9 mouse cellular contexts compared by ENCODE assay signal in genomic region chr7:4776861-4777830, GRCm38 (mm10). TPM values are rescaled to one million over a fixed set of nuclear protein-coding genes. Genes with fewer than 3 reads are reported as not detected.
A peak's percentile ranks its signal among the peaks of the same experiment; 100 is the strongest.
DNase-seq lines count a peak whose midpoint lies in the region; ATAC-seq and TF ChIP-seq lines count a peak whose summit lies in the region.
"Had no signal": no experiment of that assay in that cellular context is flagged by ENCODE, and none has a peak within 500 bp of the region (broad histone marks: within the 10 kb centered on the region; RNA-seq: fewer than 3 reads in every experiment).

No protein-coding gene starts in this region.

- DNase-seq in CD4-positive, CD25-positive, alpha-beta regulatory T cell, adult 2 months (ENCODE audit: low read depth, low spot score), result peak; percentile 69
- peak; percentile 81 for DNase-seq in NIH3T3 (ENCODE audit: low read depth)
- DNase-seq in limb, embryonic 11.5 days (ENCODE audit: low spot score), result peak; percentile 87
- peak; percentile 34 for DNase-seq in thymus, adult 2 months

- ATAC-seq in forebrain, embryonic 12.5 days (ENCODE audit: low FRiP score), result peak; percentile 87
- ATAC-seq in hematopoietic stem cell, adult 5-6 weeks (replicated peaks in 1 of 2; ENCODE audit: insufficient read depth in 1 of 2, low FRiP score in 2 of 2, low TSS enrichment in 1 of 2, low read depth in 1 of 2, poor library complexity in 2 of 2, severe bottlenecking in 2 of 2), result peak; percentile 15 to 25; a peak in 1 of 4 replicates
- ATAC-seq in limb, embryonic 11.5 days (ENCODE audit: insufficient number of reproducible peaks, low FRiP score, low TSS enrichment, low read depth), result peak; percentile 78
- ATAC-seq in midbrain, embryonic 12.5 days (ENCODE audit: low FRiP score, low read depth), result peak; percentile 89
- ATAC-seq in monocyte, adult 5-6 weeks (replicated peaks; ENCODE audit: insufficient number of reproducible peaks, low FRiP score, low TSS enrichment, poor library complexity, severe bottlenecking), result no peak

- peak overlapping the region; percentile 42 for H3K9ac ChIP-seq in forebrain, embryonic 12.5 days
- no peak overlapping the region for H3K9ac ChIP-seq in limb, embryonic 11.5 days (ENCODE audit: low read length)
- peak overlapping the region; percentile 17 for H3K9ac ChIP-seq in midbrain, embryonic 12.5 days (replicated peaks)

- WGBS in forebrain, embryonic 12.5 days, result 2% methylated on average over 42 of the region's 56 CpGs
- under 1% methylated on average over 30 of the region's 56 CpGs for WGBS in limb, embryonic 11.5 days
- 2% methylated on average over 35 of the region's 56 CpGs for WGBS in midbrain, embryonic 12.5 days
- 4% methylated on average over 42 of the region's 56 CpGs for WGBS in thymus, adult 2 months

- H3K4me3 ChIP-seq in forebrain, embryonic 12.5 days (replicated peaks), result peak overlapping the region; percentile 34
- H3K4me3 ChIP-seq in limb, embryonic 11.5 days (ENCODE audit: low read depth, low read length), result peak overlapping the region; percentile 16
- H3K4me3 ChIP-seq in midbrain, embryonic 12.5 days, result peak overlapping the region; percentile 31
- H3K4me3 ChIP-seq in thymus, adult 2 months (ENCODE audit: control insufficient read depth, insufficient read depth, low read length), result peak overlapping the region; percentile 4; the same call in 1 of the 2 replicates

- H3K4me1 ChIP-seq in forebrain, embryonic 12.5 days, result peaks cover 12% of the 10 kb centered on the region
- peaks cover 13% of the 10 kb centered on the region; the same call in 1 of the 2 replicates for H3K4me1 ChIP-seq in limb, embryonic 11.5 days (ENCODE audit: control insufficient read depth, insufficient read depth, low read length)
- H3K4me1 ChIP-seq in midbrain, embryonic 12.5 days, result peaks cover 23% of the 10 kb centered on the region
- no peaks in the 10 kb centered on the region for H3K4me1 ChIP-seq in thymus, adult 2 months (replicated peaks; ENCODE audit: control insufficient read depth, insufficient read depth, low read length)

- TF ChIP-seq POLR2A in thymus, adult 2 months (IDR thresholded peaks at IDR 0.05; ENCODE audit: control insufficient read depth, extremely low read depth, insufficient read depth, low read length, poor library complexity), result no peak

- H3K27me3 ChIP-seq in forebrain, embryonic 12.5 days, result peaks cover 74% of the 10 kb centered on the region
- peaks cover 35% of the 10 kb centered on the region for H3K27me3 ChIP-seq in limb, embryonic 11.5 days (ENCODE audit: control insufficient read depth, insufficient read depth, low read length)
- H3K27me3 ChIP-seq in midbrain, embryonic 12.5 days, result peaks cover 56% of the 10 kb centered on the region
- H3K27me3 ChIP-seq in thymus, adult 2 months (ENCODE audit: control insufficient read depth, insufficient read depth, low read length), result peaks cover 4% of the 10 kb centered on the region; the same call in 1 of the 2 replicates

- no peaks in the 10 kb centered on the region for H3K36me3 ChIP-seq in forebrain, embryonic 12.5 days (replicated peaks)
- H3K36me3 ChIP-seq in limb, embryonic 11.5 days (ENCODE audit: control insufficient read depth, insufficient read depth, low read length), result no peaks in the 10 kb centered on the region
- H3K36me3 ChIP-seq in midbrain, embryonic 12.5 days, result no peaks in the 10 kb centered on the region
- no peaks in the 10 kb centered on the region for H3K36me3 ChIP-seq in thymus, adult 2 months (ENCODE audit: control insufficient read depth, insufficient read depth, low read length)

- H3K9me3 ChIP-seq in forebrain, embryonic 12.5 days, result no peaks in the 10 kb centered on the region
- no peaks in the 10 kb centered on the region; the same call in 1 of the 2 replicates for H3K9me3 ChIP-seq in limb, embryonic 11.5 days (ENCODE audit: control insufficient read depth, low read length)
- H3K9me3 ChIP-seq in midbrain, embryonic 12.5 days, result no peaks in the 10 kb centered on the region

- TF ChIP-seq CTCF in thymus, adult 2 months (IDR thresholded peaks at IDR 0.05; ENCODE audit: borderline replicate concordance, control insufficient read depth, extremely low read depth, insufficient read depth, low read length, poor library complexity), result no peak

- peak overlapping the region; percentile 50 for H3K4me2 ChIP-seq in forebrain, embryonic 12.5 days
- H3K4me2 ChIP-seq in limb, embryonic 11.5 days (ENCODE audit: low read depth, severe bottlenecking), result peak overlapping the region; percentile 30
- peak overlapping the region; percentile 48 for H3K4me2 ChIP-seq in midbrain, embryonic 12.5 days (replicated peaks)

- H3K27ac ChIP-seq in forebrain, embryonic 12.5 days, result no peak overlapping the region
- no peak overlapping the region for H3K27ac ChIP-seq in limb, embryonic 11.5 days (replicated peaks; ENCODE audit: low read depth, low read length)
- no peak overlapping the region for H3K27ac ChIP-seq in midbrain, embryonic 12.5 days (replicated peaks)
- no peak overlapping the region for H3K27ac ChIP-seq in thymus, adult 2 months (ENCODE audit: control insufficient read depth, insufficient read depth, low read length)

RNA-seq across cellular contexts. Expression of gene Il11, which starts 5.5 kb away (rescaled TPM):
- polyA plus RNA-seq in forebrain, embryonic 12.5 days (2016; fragmentation: Nextera tagmentation; extraction: Ambion mirVana), result 0.24 and 0.77 TPM in 2 replicates
- total RNA-seq in hematopoietic stem cell, adult 5-6 weeks (2017), result 0.25 and 0.74 TPM in 2 replicates
- not detected in 2 replicates for polyA plus RNA-seq in limb, embryonic 11.5 days (2014; fragmentation: Nextera tagmentation; extraction: Ambion mirVana)
- 0.36 and 0.38 TPM in 2 replicates for polyA plus RNA-seq in midbrain, embryonic 12.5 days (2016; fragmentation: Nextera tagmentation; extraction: Ambion mirVana)
- 0.13 and 0.32 TPM in 2 replicates for polyA plus RNA-seq in thymus, adult 2 months (2012; rRNA removed)
- not detected in 3 replicates for total RNA-seq in monocyte, adult 5-6 weeks (2017)
- total RNA-seq: gastrocnemius, adult 8-10 months had no signal

RNA-seq across cellular contexts. Expression of gene Tmem190, which starts 5.6 kb away (rescaled TPM):
- polyA plus RNA-seq in forebrain, embryonic 12.5 days (2016; fragmentation: Nextera tagmentation; extraction: Ambion mirVana), result not detected in 2 replicates
- 1.3 TPM in 1 of 2 replicates, not detected in the other for total RNA-seq in hematopoietic stem cell, adult 5-6 weeks (2017)
- 0.41 TPM in 1 of 2 replicates, not detected in the other for polyA plus RNA-seq in limb, embryonic 11.5 days (2014; fragmentation: Nextera tagmentation; extraction: Ambion mirVana)
- polyA plus RNA-seq in midbrain, embryonic 12.5 days (2016; fragmentation: Nextera tagmentation; extraction: Ambion mirVana), result not detected in 2 replicates
- not detected in 2 replicates for polyA plus RNA-seq in thymus, adult 2 months (2012; rRNA removed)
- total RNA-seq in monocyte, adult 5-6 weeks (2017), result not detected in 3 replicates
- total RNA-seq: gastrocnemius, adult 8-10 months had no signal

RNA-seq across cellular contexts. Expression of gene Fam71e2, which starts 6.0 kb away (rescaled TPM):
- polyA plus RNA-seq in forebrain, embryonic 12.5 days (2016; fragmentation: Nextera tagmentation; extraction: Ambion mirVana), result not detected in 2 replicates
- not detected in 2 replicates for total RNA-seq in hematopoietic stem cell, adult 5-6 weeks (2017)
- not detected in 2 replicates for polyA plus RNA-seq in limb, embryonic 11.5 days (2014; fragmentation: Nextera tagmentation; extraction: Ambion mirVana)
- polyA plus RNA-seq in midbrain, embryonic 12.5 days (2016; fragmentation: Nextera tagmentation; extraction: Ambion mirVana), result not detected in 2 replicates
- polyA plus RNA-seq in thymus, adult 2 months (2012; rRNA removed), result 0.11 TPM in 1 of 2 replicates, not detected in the other
- total RNA-seq in monocyte, adult 5-6 weeks (2017), result not detected in 3 replicates
- total RNA-seq: gastrocnemius, adult 8-10 months had no signal

RNA-seq across cellular contexts. Expression of gene Tmem238, which starts 12.3 kb away (rescaled TPM):
- polyA plus RNA-seq in forebrain, embryonic 12.5 days (2016; fragmentation: Nextera tagmentation; extraction: Ambion mirVana), result 2.7 and 3.6 TPM in 2 replicates
- 9.3 and 19.0 TPM in 2 replicates for total RNA-seq in hematopoietic stem cell, adult 5-6 weeks (2017)
- 2.1 and 2.6 TPM in 2 replicates for polyA plus RNA-seq in limb, embryonic 11.5 days (2014; fragmentation: Nextera tagmentation; extraction: Ambion mirVana)
- polyA plus RNA-seq in midbrain, embryonic 12.5 days (2016; fragmentation: Nextera tagmentation; extraction: Ambion mirVana), result 2.5 TPM in 2 replicates
- 18.1 and 23.5 TPM in 2 replicates for polyA plus RNA-seq in thymus, adult 2 months (2012; rRNA removed)
- total RNA-seq in monocyte, adult 5-6 weeks (2017), result 0.53 to 1.5 TPM (median 1.2 TPM) in 3 replicates

RNA-seq across cellular contexts. Expression of gene Rpl28, which starts 15.5 kb away (rescaled TPM):
- polyA plus RNA-seq in forebrain, embryonic 12.5 days (2016; fragmentation: Nextera tagmentation; extraction: Ambion mirVana), result 306 and 310 TPM in 2 replicates
- total RNA-seq in hematopoietic stem cell, adult 5-6 weeks (2017), result 736 and 741 TPM in 2 replicates
- polyA plus RNA-seq in limb, embryonic 11.5 days (2014; fragmentation: Nextera tagmentation; extraction: Ambion mirVana), result 266 and 269 TPM in 2 replicates
- polyA plus RNA-seq in midbrain, embryonic 12.5 days (2016; fragmentation: Nextera tagmentation; extraction: Ambion mirVana), result 300 and 313 TPM in 2 replicates
- 367 and 512 TPM in 2 replicates for polyA plus RNA-seq in thymus, adult 2 months (2012; rRNA removed)
- 260 to 549 TPM (median 279 TPM) in 3 replicates for total RNA-seq in monocyte, adult 5-6 weeks (2017)

Comparison
In these comparisons a context has a peak if more than half of its experiments do, and no peak if none do; other contexts are left out.
1. DNase-seq: peak in every context shown above with its lines; median percentile 87 in limb, embryonic 11.5 days; 81 in NIH3T3; 69 in CD4-positive, CD25-positive, alpha-beta regulatory T cell, adult 2 months; 34 in thymus, adult 2 months.